Comparison of ENCODE assay signal across 10 mouse cellular contexts in genomic region chr15:60693751-60694500, GRCm38 (mm10).
A peak's percentile ranks its signal among the peaks of the same experiment; 100 is the strongest.
DNase-seq lines count a peak whose midpoint lies in the region; ATAC-seq and TF ChIP-seq lines count a peak whose summit lies in the region.
"Had no signal": no experiment of that assay in that cellular context is flagged by ENCODE, and none has a peak within 500 bp of the region (broad histone marks: within the 10 kb centered on the region; RNA-seq: fewer than 3 reads in every experiment).

No protein-coding gene starts in this region.

- no peak overlapping the region for H3K4me2 ChIP-seq in limb, embryonic 11.5 days (ENCODE audit: low read depth, severe bottlenecking)
- H3K4me2 ChIP-seq: hindbrain, embryonic 15.5 days had no signal

- TF ChIP-seq EP300 in heart, adult 2 months (IDR thresholded peaks at IDR 0.05; ENCODE audit: insufficient read depth, low read depth, low read length): no peak

- H3K9me3 ChIP-seq in limb, embryonic 11.5 days (ENCODE audit: control insufficient read depth, low read length): no peaks in the 10 kb centered on the region
- H3K9me3 ChIP-seq: hindbrain, embryonic 15.5 days had no signal

- intact Hi-C loops in heart, adult 2 months (cut with DNase I): no loop called here
- intact Hi-C loops in gastrocnemius, postnatal 14 days (cut with DNase I; ENCODE audit: low total_unique reads): no loop called here

- H3K27me3 ChIP-seq in heart, adult 2 months (ENCODE audit: control insufficient read depth, insufficient read depth, low read length): no peaks in the 10 kb centered on the region
- H3K27me3 ChIP-seq in limb, embryonic 11.5 days (ENCODE audit: control insufficient read depth, insufficient read depth, low read length): no peaks in the 10 kb centered on the region
- no peaks in the 10 kb centered on the region for H3K27me3 ChIP-seq in splenic B cell, adult 2 months (ENCODE audit: control insufficient read depth, insufficient read depth, low read length, poor library complexity, severe bottlenecking)
- H3K27me3 ChIP-seq: hindbrain, embryonic 15.5 days had no signal

- no peak for TF ChIP-seq POLR2A in heart, adult 2 months (IDR thresholded peaks at IDR 0.05; ENCODE audit: insufficient read depth, low read depth, low read length)

- no peak overlapping the region for H3K4me3 ChIP-seq in heart, adult 2 months
- H3K4me3 ChIP-seq in limb, embryonic 11.5 days (ENCODE audit: low read depth, low read length): no peak overlapping the region
- H3K4me3 ChIP-seq: hindbrain, embryonic 15.5 days; myocyte had no signal

- no peak overlapping the region for H3K27ac ChIP-seq in heart, adult 2 months
- H3K27ac ChIP-seq in limb, embryonic 11.5 days (replicated peaks; ENCODE audit: low read depth, low read length): no peak overlapping the region
- H3K27ac ChIP-seq: hindbrain, embryonic 15.5 days had no signal

- no peak for ATAC-seq in limb, embryonic 11.5 days (ENCODE audit: insufficient number of reproducible peaks, low FRiP score, low TSS enrichment, low read depth)

- peak; percentile 55 for TF ChIP-seq CTCF in heart, adult 2 months (IDR thresholded peaks at IDR 0.05)

- 81% methylated on average over 7 of the region's 7 CpGs for WGBS in heart, adult 2 months
- 73% methylated on average over 7 of the region's 7 CpGs for WGBS in limb, embryonic 11.5 days

- H3K79me2 ChIP-seq in heart, adult 2 months (replicated peaks; ENCODE audit: control insufficient read depth, insufficient read depth, low read length): no peaks in the 10 kb centered on the region

- no peaks in the 10 kb centered on the region; the same call in 1 of the 2 replicates for H3K4me1 ChIP-seq in heart, adult 2 months (ENCODE audit: control insufficient read depth, insufficient read depth, low read length)
- H3K4me1 ChIP-seq in limb, embryonic 11.5 days (ENCODE audit: control insufficient read depth, insufficient read depth, low read length): no peaks in the 10 kb centered on the region
- H3K4me1 ChIP-seq: hindbrain, embryonic 15.5 days had no signal

- DNase-seq in heart, adult 2 months: peak in 1 of 2 experiments; percentile 11
- no peak for DNase-seq in heart, adult 8-10 months (ENCODE audit: low spot score)
- DNase-seq in urinary bladder, adult 2 months (ENCODE audit: low spot score): peak; percentile 26
- DNase-seq in urinary bladder, postnatal 10 days (ENCODE audit: low spot score): no peak
- DNase-seq in embryo, embryonic 11 days: peak; percentile 61
- peak; percentile 47 for DNase-seq in limb, embryonic 11.5 days (ENCODE audit: low spot score)
- peak; percentile 45 for DNase-seq in splenic B cell, adult 2 months (ENCODE audit: low read depth, low spot score)
- DNase-seq in gastrocnemius, postnatal 14 days: no peak

- no peaks in the 10 kb centered on the region for H3K36me3 ChIP-seq in heart, adult 2 months (ENCODE audit: control insufficient read depth, insufficient read depth, low read length)
- H3K36me3 ChIP-seq in limb, embryonic 11.5 days (ENCODE audit: control insufficient read depth, insufficient read depth, low read length): no peaks in the 10 kb centered on the region
- H3K36me3 ChIP-seq in splenic B cell, adult 2 months (ENCODE audit: control insufficient read depth, insufficient read depth, low read length, poor library complexity, severe bottlenecking): no peaks in the 10 kb centered on the region
- H3K36me3 ChIP-seq: hindbrain, embryonic 15.5 days had no signal

- H3K9ac ChIP-seq in heart, adult 2 months (ENCODE audit: low read depth, low read length): no peak overlapping the region
- no peak overlapping the region for H3K9ac ChIP-seq in limb, embryonic 11.5 days (ENCODE audit: low read length)
- H3K9ac ChIP-seq: hindbrain, embryonic 15.5 days had no signal

Comparison
In these comparisons a context has a peak if more than half of its experiments do, and no peak if none do; other contexts are left out.
1. DNase-seq: peak in urinary bladder, adult 2 months (single experiment), embryo, embryonic 11 days (single experiment), limb, embryonic 11.5 days (single experiment) and splenic B cell, adult 2 months (single experiment); none in heart, adult 8-10 months (single experiment), urinary bladder, postnatal 10 days (single experiment) and gastrocnemius, postnatal 14 days (single experiment).